Mouse (Mus musculus): ENCODE measurements around the gene Shld2. TPM values are rescaled to one million over a fixed set of nuclear protein-coding genes. Genes with fewer than 3 reads are reported as not detected.
A peak's percentile ranks its signal among the peaks of the same experiment; 100 is the strongest.

Shld2 gene
- polyA plus RNA-seq (2015; fragmentation: Nextera tagmentation; extraction: Ambion mirVana), result 10.7 and 13.6 TPM in 2 replicates

DNA sequence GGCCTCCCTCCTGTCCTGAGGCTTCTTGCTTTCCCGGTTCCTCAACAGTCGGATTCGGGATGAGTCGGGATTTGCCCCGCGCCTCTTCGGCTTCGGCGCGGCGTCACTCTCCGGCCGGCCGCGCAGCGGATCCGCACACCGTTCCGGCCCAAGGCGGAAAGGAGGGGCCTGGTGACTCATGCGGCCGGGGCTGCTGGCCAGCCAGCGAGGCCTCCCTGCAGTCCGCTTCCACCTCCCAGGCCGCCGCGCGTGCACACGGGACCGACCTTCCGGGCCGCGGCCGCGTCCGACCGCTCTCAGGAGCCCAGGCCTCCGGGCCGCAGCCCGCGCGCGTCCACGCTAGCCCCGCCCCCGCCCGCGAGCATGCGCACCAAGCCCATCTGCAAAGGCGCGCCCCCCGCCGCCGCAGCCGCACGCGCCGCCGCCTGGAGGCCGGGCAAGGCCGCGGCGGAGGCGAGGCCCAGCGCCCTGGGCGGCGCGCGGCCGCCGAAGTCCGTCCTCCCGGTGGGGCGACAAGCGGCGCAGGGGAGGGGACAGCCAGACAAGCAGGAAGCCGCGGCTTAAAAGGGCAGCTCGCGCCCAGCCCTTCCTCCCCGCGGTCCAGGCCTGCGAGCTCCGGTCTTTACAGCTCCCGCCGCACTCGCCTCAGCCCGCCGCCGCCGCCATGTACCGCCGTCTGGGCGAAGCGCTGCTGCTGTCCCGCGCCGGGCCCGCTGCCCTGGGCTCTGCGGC, at the start of gene Shld2, which contains the start of gene Glud1:
TSS of gene Shld2 (minus strand) at position 260 of the 732 bp plus-strand sequence.
TSS of gene Glud1 (plus strand) at position 494 of the 732 bp plus-strand sequence.
- peak; percentile 18; the same call in 1 of the 2 replicates for TF ChIP-seq CTCF (IDR thresholded peaks at IDR 0.05; ENCODE audit: low read depth)
- TF ChIP-seq EP300 (IDR thresholded peaks at IDR 0.05; ENCODE audit: low read depth), result no peak
- no peaks in the 10 kb centered on the region for H3K9me3 ChIP-seq (ENCODE audit: low read length)
- DNase-seq (peak; percentile 97), ATAC-seq (peak; percentile 91)
- peaks cover 9% of the 10 kb centered on the region for H3K4me1 ChIP-seq (ENCODE audit: insufficient read depth)
- under 1% methylated on average over 84 of the region's 100 CpGs for WGBS (ENCODE audit: insufficient replicate concordance)
- H3K9ac ChIP-seq (replicated peaks), result peak within 1 kb of the TSS; percentile 96
- no peaks in the 10 kb centered on the region for H3K27me3 ChIP-seq (ENCODE audit: insufficient read depth, low read length)
- H3K27ac ChIP-seq (ENCODE audit: low read depth), result peak within 1 kb of the TSS; percentile 98
- H3K4me2 ChIP-seq (ENCODE audit: low read depth, low read length), result peak within 1 kb of the TSS; percentile 96
- no peaks in the 10 kb centered on the region for H3K36me3 ChIP-seq (replicated peaks; ENCODE audit: insufficient read depth, low read length)
- H3K4me3 ChIP-seq (ENCODE audit: low read depth, low read length), result peak within 1 kb of the TSS; percentile 83

- H3K4me2 ChIP-seq (ENCODE audit: low read depth, low read length), result no peak overlapping the region
- no peaks in the 10 kb centered on the region for H3K27me3 ChIP-seq (ENCODE audit: insufficient read depth, low read length)
- H3K36me3 ChIP-seq (replicated peaks; ENCODE audit: insufficient read depth, low read length), result no peaks in the 10 kb centered on the region
- H3K4me1 ChIP-seq (ENCODE audit: insufficient read depth), result peaks cover 28% of the 10 kb centered on the region
- H3K27ac ChIP-seq (ENCODE audit: low read depth), result peak overlapping the region; percentile 29; the same call in 1 of the 2 replicates
- H3K9me3 ChIP-seq (ENCODE audit: low read length), result no peaks in the 10 kb centered on the region
- H3K4me3 ChIP-seq (ENCODE audit: low read depth, low read length), result no peak overlapping the region
- TF ChIP-seq EP300 (IDR thresholded peaks at IDR 0.05; ENCODE audit: low read depth) (no peak), CTCF (IDR thresholded peaks at IDR 0.05; ENCODE audit: low read depth) (no peak)
- DNase-seq (no peak), ATAC-seq (no peak)
- 44% methylated on average over 5 of the region's 5 CpGs for WGBS (ENCODE audit: insufficient replicate concordance)
- H3K9ac ChIP-seq (replicated peaks), result no peak overlapping the region
Observed at GRCm38 (mm10) chr14:34359676-34360244, 49.5 kb upstream of the Shld2 start.

GRCm38 (mm10) chr14:34357671-34358455, 47.6 kb upstream of the Shld2 start:
- H3K36me3 ChIP-seq (replicated peaks; ENCODE audit: insufficient read depth, low read length), result no peaks in the 10 kb centered on the region
- 43% methylated on average over 7 of the region's 7 CpGs for WGBS (ENCODE audit: insufficient replicate concordance)
- TF ChIP-seq CTCF (IDR thresholded peaks at IDR 0.05; ENCODE audit: low read depth) (no peak), EP300 (IDR thresholded peaks at IDR 0.05; ENCODE audit: low read depth) (peak; percentile 58)
- peaks cover 23% of the 10 kb centered on the region for H3K4me1 ChIP-seq (ENCODE audit: insufficient read depth)
- no peaks in the 10 kb centered on the region for H3K27me3 ChIP-seq (ENCODE audit: insufficient read depth, low read length)
- DNase-seq (peak; percentile 80), ATAC-seq (peak; percentile 95)
- no peaks in the 10 kb centered on the region for H3K9me3 ChIP-seq (ENCODE audit: low read length)
- H3K4me2 ChIP-seq (ENCODE audit: low read depth, low read length), result no peak overlapping the region
- no peak overlapping the region for H3K4me3 ChIP-seq (ENCODE audit: low read depth, low read length)
- H3K9ac ChIP-seq (replicated peaks), result 0 out of 2 replicates have a peak overlapping the region, but pooled peaks have one; percentile 23
- peak overlapping the region; percentile 86 for H3K27ac ChIP-seq (ENCODE audit: low read depth)

- 60% methylated on average over 6 of the region's 6 CpGs for WGBS (ENCODE audit: insufficient replicate concordance)
- Histone ChIP-seq H3K4me1 (ENCODE audit: insufficient read depth) (peaks cover 25% of the 10 kb centered on the region), H3K4me2 (ENCODE audit: low read depth, low read length) (no peak within 1 kb of the TSS), H3K9me3 (ENCODE audit: low read length) (no peaks in the 10 kb centered on the region), H3K4me3 (ENCODE audit: low read depth, low read length) (no peak within 1 kb of the TSS), H3K27me3 (ENCODE audit: insufficient read depth, low read length) (no peaks in the 10 kb centered on the region), H3K36me3 (replicated peaks; ENCODE audit: insufficient read depth, low read length) (no peaks in the 10 kb centered on the region), H3K9ac (replicated peaks) (0 out of 2 replicates have a peak within 1 kb of the TSS, but pooled peaks have one; percentile 4), H3K27ac (ENCODE audit: low read depth) (0 out of 2 replicates have a peak within 1 kb of the TSS, but pooled peaks have one; percentile 0)
- ATAC-seq, result no peak
- no peak for TF ChIP-seq EP300 (IDR thresholded peaks at IDR 0.05; ENCODE audit: low read depth)
- TF ChIP-seq CTCF (IDR thresholded peaks at IDR 0.05; ENCODE audit: low read depth), result no peak
- DNase-seq, result no peak
Observed at GRCm38 (mm10) chr14:34355301-34355700, 45.0 kb upstream of the Shld2 start, which contains the start of gene Fam25c. Gene Fam25c (minus strand): TSS chr14:34355433.

DNA sequence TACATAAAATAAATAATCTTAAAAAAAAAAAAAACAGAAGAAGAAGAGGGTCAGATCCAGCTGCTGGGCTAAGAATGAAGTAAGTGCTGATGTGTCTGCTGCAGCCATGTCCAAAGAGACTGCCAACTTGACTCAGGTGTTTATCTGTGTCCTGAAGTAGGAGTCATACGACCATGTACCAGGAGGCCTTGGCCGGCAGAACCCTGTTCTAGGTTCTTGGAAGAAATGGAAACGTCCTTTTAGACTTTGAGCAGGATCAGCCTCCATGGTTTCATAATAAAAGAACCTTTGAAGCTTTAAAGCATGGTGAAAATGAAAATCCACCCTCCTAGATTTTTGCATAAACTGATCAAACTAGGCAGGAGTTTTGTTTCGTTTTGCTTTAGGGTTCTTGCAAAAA, 44.2 kb upstream of the Shld2 start:
- H3K9ac ChIP-seq (replicated peaks), result no peak overlapping the region
- no peak for ATAC-seq
- no peak overlapping the region for H3K27ac ChIP-seq (ENCODE audit: low read depth)
- peaks cover 25% of the 10 kb centered on the region for H3K4me1 ChIP-seq (ENCODE audit: insufficient read depth)
- WGBS (ENCODE audit: insufficient replicate concordance), result 66% methylated on average over 4 of the region's 4 CpGs
- no peaks in the 10 kb centered on the region for H3K27me3 ChIP-seq (ENCODE audit: insufficient read depth, low read length)
- H3K4me2 ChIP-seq (ENCODE audit: low read depth, low read length), result no peak overlapping the region
- H3K9me3 ChIP-seq (ENCODE audit: low read length), result no peaks in the 10 kb centered on the region
- no peak for TF ChIP-seq EP300 (IDR thresholded peaks at IDR 0.05; ENCODE audit: low read depth)
- no peak for TF ChIP-seq CTCF (IDR thresholded peaks at IDR 0.05; ENCODE audit: low read depth)
- H3K36me3 ChIP-seq (replicated peaks; ENCODE audit: insufficient read depth, low read length), result no peaks in the 10 kb centered on the region
- DNase-seq, result no peak
- no peak overlapping the region for H3K4me3 ChIP-seq (ENCODE audit: low read depth, low read length)

All from liver, postnatal 0 days (tissue).